Comparison of ENCODE assay signal across 9 mouse cellular contexts in the genomic region with DNA sequence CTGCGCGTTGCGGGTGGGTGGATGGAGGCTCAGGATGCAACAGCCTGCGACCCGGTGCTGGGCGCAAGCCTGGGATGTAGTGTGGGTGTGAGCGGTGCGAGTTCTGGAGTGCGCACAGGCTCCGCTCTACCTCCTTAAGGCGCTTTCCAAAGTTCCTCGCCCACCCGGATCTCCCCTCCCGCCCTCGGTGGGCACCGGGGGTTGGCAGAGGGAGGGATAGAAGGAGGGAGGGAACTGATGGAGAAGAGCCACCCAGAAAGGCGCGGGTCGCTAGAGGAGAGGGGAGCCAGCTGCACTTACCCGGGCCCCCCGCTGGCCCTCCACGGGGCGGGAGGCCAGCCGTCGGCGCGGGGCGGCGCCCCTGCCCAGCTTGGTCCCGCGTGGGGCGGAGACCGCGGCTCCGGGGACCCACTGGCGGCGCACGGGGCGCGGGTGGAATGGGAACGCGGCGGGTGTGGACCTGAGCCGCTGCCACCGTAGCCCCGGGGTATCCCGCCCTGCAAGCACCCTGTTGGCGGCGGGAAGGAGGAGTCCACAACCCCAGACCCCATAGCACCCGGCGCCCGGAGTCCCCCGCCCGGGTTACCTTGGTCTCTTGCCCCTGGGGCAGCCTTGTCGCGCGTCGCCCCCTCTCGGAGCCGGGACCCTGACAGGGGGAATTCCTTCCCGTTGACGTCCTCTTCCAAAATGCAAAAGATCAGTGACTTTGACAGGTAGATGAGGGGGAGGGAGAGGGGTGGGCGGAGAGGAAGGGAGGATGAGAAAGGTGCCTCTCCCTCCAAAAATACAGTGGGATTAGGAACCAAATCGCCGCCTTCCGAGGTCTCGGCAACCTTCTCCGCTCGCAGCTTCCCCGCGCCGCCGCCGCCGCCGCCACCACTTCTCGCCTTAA. TPM values are rescaled to one million over a fixed set of nuclear protein-coding genes. Genes with fewer than 3 reads are reported as not detected.
DNase-seq lines count a peak whose midpoint lies in the region; ATAC-seq and TF ChIP-seq lines count a peak whose summit lies in the region.
"Had no signal": no experiment of that assay in that cellular context is flagged by ENCODE, and none has a peak within 500 bp of the region (broad histone marks: within the 10 kb centered on the region; RNA-seq: fewer than 3 reads in every experiment).

No protein-coding gene starts in this region.

- H3K79me2 ChIP-seq in macrophage (ENCODE audit: inconsistent target) = no peaks in the 10 kb centered on the region

- peak; percentile 39 for DNase-seq in cerebellum, adult 9-10 months
- peak; percentile 29 for DNase-seq in forebrain, postnatal 0 days
- no peak for DNase-seq in urinary bladder, postnatal 4 days (ENCODE audit: low spot score in 2 of 2)

- H3K4me3 ChIP-seq in megakaryocyte, embryonic 14.5 days (replicated peaks) = peak overlapping the region; percentile 90
- peak overlapping the region; percentile 67 for H3K4me3 ChIP-seq in forebrain, postnatal 0 days (ENCODE audit: low read depth, low read length)
- H3K4me3 ChIP-seq in kidney, embryonic 15.5 days (replicated peaks) = peak overlapping the region; percentile 63
- H3K4me3 ChIP-seq in macrophage (ENCODE audit: inconsistent target) = peak overlapping the region; percentile 21; the same call in 1 of the 2 replicates
- H3K4me3 ChIP-seq in stomach, embryonic 14.5 days (ENCODE audit: low read depth, low read length) = peak overlapping the region; percentile 55

- ATAC-seq in megakaryocyte, adult 5-6 weeks (ENCODE audit: poor library complexity, severe bottlenecking) = no peak
- ATAC-seq in forebrain, postnatal 0 days = peak; percentile 55
- ATAC-seq in kidney, embryonic 15.5 days (replicated peaks; ENCODE audit: low FRiP score) = peak; percentile 80
- ATAC-seq in stomach, embryonic 14.5 days (ENCODE audit: insufficient number of reproducible peaks, insufficient read depth, low FRiP score, low read depth) = peak; percentile 47

- H3K4me2 ChIP-seq in forebrain, postnatal 0 days (ENCODE audit: low read depth) = peak overlapping the region; percentile 80
- H3K4me2 ChIP-seq in kidney, embryonic 15.5 days = peak overlapping the region; percentile 96
- H3K4me2 ChIP-seq in stomach, embryonic 14.5 days (replicated peaks; ENCODE audit: low read depth, low read length) = peak overlapping the region; percentile 97

- WGBS in forebrain, postnatal 0 days = under 1% methylated on average over 68 of the region's 77 CpGs
- WGBS in kidney, embryonic 15.5 days = 0% methylated on average over 68 of the region's 77 CpGs
- 3% methylated on average over 72 of the region's 77 CpGs for WGBS in macrophage (ENCODE audit: missing documents)
- under 1% methylated on average over 67 of the region's 77 CpGs for WGBS in stomach, embryonic 14.5 days

- peaks cover 43% of the 10 kb centered on the region for H3K27me3 ChIP-seq in megakaryocyte, embryonic 14.5 days (replicated peaks)
- H3K27me3 ChIP-seq in forebrain, postnatal 0 days (ENCODE audit: insufficient read depth, low read length) = no peaks in the 10 kb centered on the region; the same call in 1 of the 2 replicates
- H3K27me3 ChIP-seq in kidney, embryonic 15.5 days = peaks cover 35% of the 10 kb centered on the region
- no peaks in the 10 kb centered on the region for H3K27me3 ChIP-seq in stomach, embryonic 14.5 days (ENCODE audit: control insufficient read depth, insufficient read depth, low read length)

- no peaks in the 10 kb centered on the region for H3K36me3 ChIP-seq in megakaryocyte, embryonic 14.5 days (replicated peaks; ENCODE audit: low read length)
- H3K36me3 ChIP-seq in forebrain, postnatal 0 days (ENCODE audit: insufficient read depth) = no peaks in the 10 kb centered on the region
- H3K36me3 ChIP-seq in kidney, embryonic 15.5 days = no peaks in the 10 kb centered on the region
- H3K36me3 ChIP-seq in macrophage (ENCODE audit: inconsistent target) = no peaks in the 10 kb centered on the region
- no peaks in the 10 kb centered on the region for H3K36me3 ChIP-seq in stomach, embryonic 14.5 days (ENCODE audit: control insufficient read depth, insufficient read depth, low read length)

- peaks cover 21% of the 10 kb centered on the region for H3K4me1 ChIP-seq in megakaryocyte, embryonic 14.5 days
- no peaks in the 10 kb centered on the region for H3K4me1 ChIP-seq in forebrain, postnatal 0 days (ENCODE audit: insufficient read depth)
- H3K4me1 ChIP-seq in kidney, embryonic 15.5 days = peaks cover 21% of the 10 kb centered on the region
- H3K4me1 ChIP-seq in stomach, embryonic 14.5 days (ENCODE audit: control insufficient read depth, insufficient read depth, low read length) = no peaks in the 10 kb centered on the region

- H3K9ac ChIP-seq in forebrain, postnatal 0 days = peak overlapping the region; percentile 51
- peak overlapping the region; percentile 43 for H3K9ac ChIP-seq in kidney, embryonic 15.5 days
- H3K9ac ChIP-seq in stomach, embryonic 14.5 days (replicated peaks; ENCODE audit: low read depth, low read length) = peak overlapping the region; percentile 40

- 0 out of 2 replicates have a peak, but pooled peaks cover 2% of the 10 kb centered on the region for H3K9me3 ChIP-seq in megakaryocyte, embryonic 14.5 days
- H3K9me3 ChIP-seq in forebrain, postnatal 0 days (ENCODE audit: low read length) = no peaks in the 10 kb centered on the region
- H3K9me3 ChIP-seq in kidney, embryonic 15.5 days (replicated peaks) = no peaks in the 10 kb centered on the region
- no peaks in the 10 kb centered on the region for H3K9me3 ChIP-seq in stomach, embryonic 14.5 days (ENCODE audit: control insufficient read depth, low read depth, low read length)

- 0 out of 2 replicates have a peak overlapping the region, but pooled peaks have one; percentile 2 for H3K27ac ChIP-seq in forebrain, postnatal 0 days (ENCODE audit: low read depth, low read length)
- H3K27ac ChIP-seq in kidney, embryonic 15.5 days = no peak overlapping the region
- H3K27ac ChIP-seq in macrophage = no peak overlapping the region
- no peak overlapping the region for H3K27ac ChIP-seq in stomach, embryonic 14.5 days (ENCODE audit: low read length)

- no peak for TF ChIP-seq CTCF in forebrain, postnatal 0 days (IDR thresholded peaks at IDR 0.05; ENCODE audit: low read depth)

RNA-seq across cellular contexts. Expression of gene Ntng1, which starts 1.3 kb away (rescaled TPM):
- polyA plus RNA-seq in megakaryocyte, embryonic 14.5 days (2012; ENCODE audit: insufficient read depth, low replicate concordance) = not detected in 2 replicates
- total RNA-seq in megakaryocyte, adult 5-6 weeks (2015) = not detected in 2 replicates
- total RNA-seq in megakaryocyte, adult 5-6 weeks (2017) = not detected in 2 replicates
- 19.5 and 34.5 TPM in 2 replicates for total RNA-seq in forebrain, postnatal 0 days (2014; rRNA removed)
- polyA plus RNA-seq in forebrain, postnatal 0 days (2015; fragmentation: Nextera tagmentation; extraction: Ambion mirVana) = 11.9 and 32.9 TPM in 2 replicates
- 2.4 and 4.1 TPM in 2 replicates for polyA plus RNA-seq in kidney, embryonic 15.5 days (2015; fragmentation: Nextera tagmentation; extraction: Ambion mirVana)
- under 1 TPM in 1 of 26 experiments, not detected in 25; 0.13 TPM for total RNA-seq in macrophage (2018; cell fraction: chromatin; rRNA removed)
- not detected for total RNA-seq in macrophage (2018; cell fraction: cytosol; rRNA removed)
- total RNA-seq in macrophage (2018; cell fraction: nucleus; rRNA removed) = not detected
- polyA plus RNA-seq in macrophage (2018) = not detected in 3 replicates
- 8.5 and 9.6 TPM in 2 replicates for polyA plus RNA-seq in stomach, embryonic 14.5 days (2014; fragmentation: Nextera tagmentation; extraction: Ambion mirVana)
- total RNA-seq: neutrophil, adult 5-6 weeks had no signal

Comparison
In these comparisons a context has a peak if more than half of its experiments do, and no peak if none do; other contexts are left out.
1. H3K4me3 ChIP-seq: peak in every context shown above with its lines; median percentile 90 in megakaryocyte, embryonic 14.5 days; 67 in forebrain, postnatal 0 days; 63 in kidney, embryonic 15.5 days; 55 in stomach, embryonic 14.5 days; 21 in macrophage.
2. DNase-seq: peak in cerebellum, adult 9-10 months (single experiment) and forebrain, postnatal 0 days (single experiment); none in urinary bladder, postnatal 4 days (0 of 2).
3. Peak in every context shown above with its lines, with median percentiles within 50 percentile points of each other: H3K4me2 ChIP-seq and H3K9ac ChIP-seq.